Mouse (Mus musculus): ENCODE results near the gene Olfr824. TPM values are rescaled to one million over a fixed set of nuclear protein-coding genes. Genes with fewer than 3 reads are reported as not detected.
"Not testable (repeated sequence)": the region's sequence is repeated elsewhere in the genome, so short reads cannot be mapped to it uniquely, and the experiment has no call there.

The Olfr824 gene
- polyA plus RNA-seq (2011; ENCODE audit: insufficient read length, low read depth, missing spikeins), result not detected in 2 replicates

DNA sequence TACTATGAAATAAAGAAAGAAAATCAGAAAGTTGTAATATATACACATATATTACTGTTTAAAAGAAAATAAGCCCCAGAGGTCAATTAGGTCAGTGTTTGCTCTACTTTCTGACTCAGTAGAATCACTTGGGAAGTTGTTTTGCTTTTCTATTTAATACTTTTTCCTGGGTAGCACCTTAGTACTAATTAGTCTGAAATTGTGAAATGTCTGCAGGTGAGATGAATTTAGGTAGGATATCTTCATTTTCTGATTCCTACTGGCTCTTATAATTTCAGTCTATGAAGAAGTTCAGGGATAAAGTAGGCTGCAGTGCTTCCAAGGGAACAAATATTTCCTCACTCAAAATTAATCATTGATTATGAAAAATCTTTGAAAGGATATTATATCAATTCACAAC lies at the start of gene Olfr824:
Gene Olfr824 (minus strand): TSS at position 101 of the 400 bp plus-strand sequence.
- H3K4me1 ChIP-seq (ENCODE audit: control insufficient read depth, insufficient read depth, low read length); H3K4me3 ChIP-seq (ENCODE audit: insufficient read depth, low read length); H3K27ac ChIP-seq (ENCODE audit: insufficient read depth, low read length): not testable (repeated sequence)

DNA sequence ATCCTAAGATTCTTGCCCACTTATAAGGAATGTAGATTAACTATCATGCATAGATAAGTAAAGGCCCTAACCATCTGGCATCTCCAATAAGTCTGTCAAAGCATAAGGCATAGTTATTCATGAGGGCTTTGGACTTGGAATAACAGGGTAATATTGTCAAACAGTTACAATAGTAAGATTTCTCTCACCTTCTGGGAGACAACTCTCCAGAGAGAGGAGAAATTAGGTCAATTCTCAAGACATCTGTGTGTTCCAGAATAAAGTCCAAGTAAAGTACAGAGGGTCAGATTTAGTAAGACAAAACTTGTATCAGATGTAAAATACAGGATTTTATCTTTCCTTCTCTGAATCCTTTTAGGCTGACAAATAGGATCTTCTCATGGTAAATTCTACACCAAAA lies 36.9 kb upstream of the Olfr824 start, which contains the start of gene Olfr825:
Gene Olfr825 (minus strand): TSS at position 101 of the 400 bp plus-strand sequence.
- TF ChIP-seq CTCF (IDR thresholded peaks at IDR 0.05; ENCODE audit: borderline replicate concordance, insufficient read depth, low read length) (no peak), POLR2A (IDR thresholded peaks at IDR 0.05; ENCODE audit: low read depth, low read length) (no peak)
- H3K4me3 ChIP-seq (ENCODE audit: insufficient read depth, low read length), result no peak within 1 kb of the TSS
- no peak within 1 kb of the TSS for H3K27ac ChIP-seq (ENCODE audit: insufficient read depth, low read length)
- no peaks in the 10 kb centered on the region for H3K4me1 ChIP-seq (ENCODE audit: control insufficient read depth, insufficient read depth, low read length)

DNA sequence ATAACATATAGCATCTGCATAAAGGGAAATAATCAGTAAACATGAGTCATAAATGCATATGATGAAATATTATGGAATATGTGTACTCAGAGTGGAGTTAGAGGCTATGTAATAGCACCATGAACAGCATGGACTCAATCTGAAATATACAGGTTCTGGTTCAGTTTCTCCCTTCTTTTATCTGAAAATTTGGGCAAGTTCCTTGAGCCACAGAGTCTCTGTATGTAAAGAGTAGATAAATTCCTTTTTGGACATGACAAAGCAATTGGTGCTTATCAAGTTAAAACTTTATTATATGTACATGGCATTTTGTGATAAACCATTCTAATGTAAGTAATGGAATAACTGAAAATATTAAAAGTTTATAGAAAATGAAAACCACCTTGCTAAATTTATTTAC lies 35.4 kb upstream of the Olfr824 start:
- Histone ChIP-seq H3K4me1 (ENCODE audit: control insufficient read depth, insufficient read depth, low read length) (no peaks in the 10 kb centered on the region), H3K4me3 (ENCODE audit: insufficient read depth, low read length) (no peak overlapping the region), H3K27ac (ENCODE audit: insufficient read depth, low read length) (no peak overlapping the region)
- TF ChIP-seq CTCF (IDR thresholded peaks at IDR 0.05; ENCODE audit: borderline replicate concordance, insufficient read depth, low read length) (no peak), POLR2A (IDR thresholded peaks at IDR 0.05; ENCODE audit: low read depth, low read length) (no peak)

DNA sequence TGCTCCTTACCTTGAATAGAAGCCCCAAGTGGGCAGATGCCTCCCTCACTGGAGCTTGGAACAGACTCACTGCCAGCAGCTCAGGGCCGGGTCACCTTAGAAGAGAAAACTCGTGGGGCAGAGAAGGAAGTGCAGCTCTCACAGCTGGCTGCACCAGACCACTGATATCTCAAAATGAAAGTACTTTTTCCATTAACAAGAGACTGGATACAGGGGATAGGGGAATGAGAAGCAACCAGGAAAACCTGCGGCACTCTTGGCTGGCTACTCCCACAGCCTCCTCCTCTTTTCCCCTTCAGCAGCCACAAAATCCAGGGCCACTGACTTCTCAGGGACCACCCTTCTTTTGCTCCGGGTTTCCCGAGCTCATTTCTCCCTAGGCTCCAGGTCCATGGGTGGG lies 14.3 kb upstream of the Olfr824 start:
- Histone ChIP-seq H3K4me1 (ENCODE audit: control insufficient read depth, insufficient read depth, low read length) (no peaks in the 10 kb centered on the region), H3K4me3 (ENCODE audit: insufficient read depth, low read length) (no peak overlapping the region), H3K27ac (ENCODE audit: insufficient read depth, low read length) (no peak overlapping the region)
- TF ChIP-seq CTCF (IDR thresholded peaks at IDR 0.05; ENCODE audit: borderline replicate concordance, insufficient read depth, low read length), result no peak

DNA sequence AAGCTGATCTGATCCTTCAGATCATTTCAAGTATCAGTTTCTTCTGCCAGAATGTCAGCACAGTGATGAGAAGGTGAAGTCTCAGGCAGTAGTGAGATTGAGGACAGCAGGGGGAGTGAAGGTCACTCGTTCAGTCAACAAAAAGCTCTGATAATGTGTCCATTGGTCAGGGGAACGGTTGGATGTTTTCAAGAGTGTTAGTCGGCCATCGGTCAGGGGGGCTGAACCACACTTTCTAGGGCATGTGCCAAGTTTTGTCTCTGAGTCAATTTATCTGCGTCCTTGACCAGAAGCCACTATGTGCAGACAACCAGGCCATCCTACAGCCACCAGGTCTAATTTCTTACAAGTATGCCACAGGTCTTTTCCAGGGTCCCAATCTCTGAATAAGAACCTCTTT lies 12.7 kb upstream of the Olfr824 start:
- H3K4me3 ChIP-seq (ENCODE audit: insufficient read depth, low read length); H3K4me1 ChIP-seq (ENCODE audit: control insufficient read depth, insufficient read depth, low read length); H3K27ac ChIP-seq (ENCODE audit: insufficient read depth, low read length): not testable (repeated sequence)

DNA sequence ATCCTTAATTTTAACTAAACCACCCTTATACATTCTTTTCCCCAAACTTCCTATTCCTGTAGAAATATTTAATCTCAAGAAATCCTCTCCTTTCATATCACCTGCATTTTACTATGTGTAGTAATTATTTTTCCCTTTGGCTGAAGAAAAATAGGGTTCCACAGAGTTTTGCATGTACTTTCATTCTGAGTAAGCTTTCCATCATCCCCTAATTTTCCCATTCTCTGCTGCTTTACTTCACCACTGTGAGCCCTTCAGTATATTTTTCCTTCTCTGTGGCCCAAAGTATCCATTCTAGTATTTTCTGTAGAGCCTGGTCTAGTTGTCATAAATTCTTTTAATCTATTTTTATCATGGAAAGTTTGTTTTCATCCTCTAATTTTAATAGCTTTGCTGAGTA lies 5.0 kb upstream of the Olfr824 start:
- Histone ChIP-seq H3K4me3 (ENCODE audit: insufficient read depth, low read length) (no peak overlapping the region), H3K4me1 (ENCODE audit: control insufficient read depth, insufficient read depth, low read length) (no peaks in the 10 kb centered on the region), H3K27ac (ENCODE audit: insufficient read depth, low read length) (no peak overlapping the region)
- TF ChIP-seq CTCF (IDR thresholded peaks at IDR 0.05; ENCODE audit: borderline replicate concordance, insufficient read depth, low read length), result no peak
- no peak for TF ChIP-seq POLR2A (IDR thresholded peaks at IDR 0.05; ENCODE audit: low read depth, low read length)

DNA sequence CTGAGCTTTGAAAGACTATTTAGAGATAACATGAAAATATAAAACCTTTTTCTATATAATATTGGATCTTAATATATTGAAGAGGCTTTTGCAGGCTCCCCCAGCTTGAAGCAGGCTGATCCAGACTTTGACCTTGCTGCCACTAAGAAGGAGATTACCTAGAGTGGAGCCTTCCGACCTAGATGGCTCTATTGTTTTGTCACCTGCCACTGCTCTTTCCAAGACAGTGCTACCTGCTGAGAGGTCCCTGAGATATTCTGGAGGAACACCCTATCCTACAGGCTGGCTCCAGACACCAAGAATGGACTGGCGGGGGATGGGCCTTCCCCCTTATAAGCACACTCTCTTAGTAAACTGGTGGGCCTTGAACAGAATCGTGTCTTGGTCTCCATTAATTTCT lies 13.8 kb downstream of the Olfr824 start:
- not testable (repeated sequence) for H3K4me3 ChIP-seq (ENCODE audit: insufficient read depth, low read length); H3K27ac ChIP-seq (ENCODE audit: insufficient read depth, low read length); H3K4me1 ChIP-seq (ENCODE audit: control insufficient read depth, insufficient read depth, low read length)

DNA sequence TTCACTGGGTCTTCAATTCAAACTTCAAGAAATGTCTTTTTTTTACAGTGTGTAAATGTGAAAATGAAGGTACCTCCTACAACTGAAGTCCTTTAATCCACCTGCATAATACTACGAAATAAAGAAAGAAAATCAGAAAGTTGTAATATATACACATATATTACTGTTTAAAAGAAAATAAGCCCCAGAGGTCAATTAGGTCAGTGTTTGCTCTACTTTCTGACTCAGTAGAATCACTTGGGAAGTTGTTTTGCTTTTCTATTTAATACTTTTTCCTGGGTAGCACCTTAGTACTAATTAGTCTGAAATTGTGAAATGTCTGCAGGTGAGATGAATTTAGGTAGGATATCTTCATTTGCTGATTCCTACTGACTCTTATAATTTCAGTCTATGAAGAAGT lies 14.5 kb downstream of the Olfr824 start, which contains the start of gene Olfr823:
Gene Olfr823 (minus strand): TSS at position 101 of the 400 bp plus-strand sequence.
- not testable (repeated sequence) for H3K4me3 ChIP-seq (ENCODE audit: insufficient read depth, low read length); H3K4me1 ChIP-seq (ENCODE audit: control insufficient read depth, insufficient read depth, low read length); H3K27ac ChIP-seq (ENCODE audit: insufficient read depth, low read length)

DNA sequence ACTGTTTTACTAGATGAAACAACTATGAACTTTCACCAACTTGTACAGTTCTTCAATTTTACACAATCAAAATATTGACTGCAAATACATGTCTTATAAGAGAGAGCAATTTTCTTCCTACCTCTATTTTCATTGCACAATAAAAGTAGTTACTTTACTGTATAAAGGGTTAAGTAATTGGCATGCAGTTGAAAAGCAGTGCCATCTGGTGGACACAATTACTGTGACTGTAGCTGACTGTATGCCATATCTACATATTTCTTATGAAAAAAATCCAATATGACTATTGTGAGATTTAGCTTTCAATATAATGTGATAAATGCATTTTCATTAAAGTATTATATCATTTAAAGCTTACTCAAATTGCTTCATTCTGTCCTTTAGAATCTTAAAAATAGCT lies 33.7 kb downstream of the Olfr824 start:
- TF ChIP-seq POLR2A (IDR thresholded peaks at IDR 0.05; ENCODE audit: low read depth, low read length), result no peak
- TF ChIP-seq CTCF (IDR thresholded peaks at IDR 0.05; ENCODE audit: borderline replicate concordance, insufficient read depth, low read length), result no peak
- no peaks in the 10 kb centered on the region for H3K4me1 ChIP-seq (ENCODE audit: control insufficient read depth, insufficient read depth, low read length)
- H3K4me3 ChIP-seq (ENCODE audit: insufficient read depth, low read length), result no peak overlapping the region
- H3K27ac ChIP-seq (ENCODE audit: insufficient read depth, low read length), result no peak overlapping the region

DNA sequence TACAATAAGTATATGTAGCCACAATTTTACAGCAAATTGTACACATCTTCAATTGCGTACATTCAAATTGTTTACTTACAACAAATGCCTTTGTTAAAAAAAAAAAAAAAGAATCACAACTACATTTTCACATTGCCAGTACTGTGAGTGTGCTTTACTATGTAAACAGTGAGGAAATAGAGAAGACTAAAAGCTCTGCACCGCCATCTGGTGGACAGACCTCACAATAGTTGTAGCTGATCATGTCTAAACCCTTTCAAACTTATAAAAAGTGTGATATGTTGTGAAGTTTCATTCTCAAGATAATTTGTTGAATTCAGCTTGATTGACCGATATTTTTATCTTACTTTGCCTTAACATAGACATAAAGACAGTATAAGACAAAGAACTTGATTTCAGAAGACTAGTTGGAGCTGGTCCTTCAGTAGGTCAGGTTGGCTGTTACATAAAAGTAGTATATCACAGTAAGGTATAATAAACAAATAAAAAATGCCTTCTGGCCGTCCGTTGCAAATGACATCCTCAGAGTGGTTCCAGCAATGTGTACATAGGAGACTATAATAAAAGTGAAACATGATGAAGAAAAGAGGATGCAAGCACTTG lies 36.9 kb downstream of the Olfr824 start:
- no peak overlapping the region for H3K27ac ChIP-seq (ENCODE audit: insufficient read depth, low read length)
- TF ChIP-seq CTCF (IDR thresholded peaks at IDR 0.05; ENCODE audit: borderline replicate concordance, insufficient read depth, low read length), result no peak
- no peak for TF ChIP-seq POLR2A (IDR thresholded peaks at IDR 0.05; ENCODE audit: low read depth, low read length)
- H3K4me3 ChIP-seq (ENCODE audit: insufficient read depth, low read length), result no peak overlapping the region
- no peaks in the 10 kb centered on the region for H3K4me1 ChIP-seq (ENCODE audit: control insufficient read depth, insufficient read depth, low read length)

Other genes starting within 250 kb of the Olfr824 start
- gene Olfr815, start 224.1 kb downstream of the Olfr824 start, polyA plus RNA-seq (2011; ENCODE audit: insufficient read length, low read depth, missing spikeins), result not detected in 2 replicates
- not detected in 2 replicates for gene Olfr816, start 214.4 kb downstream of the Olfr824 start, polyA plus RNA-seq (2011; ENCODE audit: insufficient read length, low read depth, missing spikeins)
- gene Olfr818, start 180.9 kb downstream of the Olfr824 start, polyA plus RNA-seq (2011; ENCODE audit: insufficient read length, low read depth, missing spikeins), result not detected in 2 replicates
- gene Olfr819, start 162.7 kb downstream of the Olfr824 start, polyA plus RNA-seq (2011; ENCODE audit: insufficient read length, low read depth, missing spikeins), result not detected in 2 replicates
- gene Olfr247, start 153.9 kb downstream of the Olfr824 start, polyA plus RNA-seq (2011; ENCODE audit: insufficient read length, low read depth, missing spikeins), result not detected in 2 replicates
- gene Gm10310, start 144.9 kb downstream of the Olfr824 start, polyA plus RNA-seq (2011; ENCODE audit: insufficient read length, low read depth, missing spikeins), result not detected in 2 replicates
- gene Olfr820, start 117.4 kb downstream of the Olfr824 start, polyA plus RNA-seq (2011; ENCODE audit: insufficient read length, low read depth, missing spikeins), result not detected in 2 replicates
- not detected in 2 replicates for gene Olfr821, start 99.7 kb downstream of the Olfr824 start, polyA plus RNA-seq (2011; ENCODE audit: insufficient read length, low read depth, missing spikeins)
- not detected in 2 replicates for gene Olfr822, start 58.8 kb downstream of the Olfr824 start, polyA plus RNA-seq (2011; ENCODE audit: insufficient read length, low read depth, missing spikeins)
- not detected in 2 replicates for gene Olfr823, start 14.6 kb downstream of the Olfr824 start, polyA plus RNA-seq (2011; ENCODE audit: insufficient read length, low read depth, missing spikeins)
- not detected in 2 replicates for gene Olfr825, start 36.8 kb upstream of the Olfr824 start, polyA plus RNA-seq (2011; ENCODE audit: insufficient read length, low read depth, missing spikeins)
- not detected in 2 replicates for gene Olfr826, start 54.2 kb upstream of the Olfr824 start, polyA plus RNA-seq (2011; ENCODE audit: insufficient read length, low read depth, missing spikeins)
- not detected in 2 replicates for gene Olfr827, start 84.4 kb upstream of the Olfr824 start, polyA plus RNA-seq (2011; ENCODE audit: insufficient read length, low read depth, missing spikeins)
- gene Neurod4, start 150.2 kb upstream of the Olfr824 start, polyA plus RNA-seq (2011; ENCODE audit: insufficient read length, low read depth, missing spikeins), result not detected in 2 replicates
- not detected in 2 replicates for gene Tespa1, start 192.9 kb upstream of the Olfr824 start, polyA plus RNA-seq (2011; ENCODE audit: insufficient read length, low read depth, missing spikeins)

All from embryonic fibroblast, embryonic 13.5 days (primary cell).